Mouse (Mus musculus) intestine, postnatal 0 days (tissue): Measurements from ENCODE around the gene Tmem258. TPM values are rescaled to one million over a fixed set of nuclear protein-coding genes. Genes with fewer than 3 reads are reported as not detected.
A peak's percentile ranks its signal among the peaks of the same experiment; 100 is the strongest.

Source experiments
- ATAC-seq: fragments of 200-750 bp; cut with Nextera tagmentation; 2 replicates; pipeline ENCODE4 v1.8.0; 2017; ENCODE audit warnings: mild to moderate bottlenecking, moderate TSS enrichment, moderate library complexity
- H3K27ac ChIP-seq: fragments of 300-500 bp; sonication (generic); 2 replicates; pipeline ENCODE4 v1.5.1; 2014; ENCODE audit warnings: mild to moderate bottlenecking, low read depth, low read length, moderate library complexity
- H3K27me3 ChIP-seq: fragments of 300-500 bp; sonication (generic); replicated peaks from 2 replicates; pipeline ENCODE4 v1.6.1; 2014; ENCODE audit warnings: low read length, mixed read lengths; ENCODE audit not compliant: control insufficient read depth, insufficient read depth
- H3K36me3 ChIP-seq: fragments of 300-500 bp; sonication (generic); 2 replicates; pipeline ENCODE4 v1.6.1; 2014; ENCODE audit warnings: mild to moderate bottlenecking, moderate library complexity; ENCODE audit not compliant: control insufficient read depth, insufficient read depth
- H3K4me1 ChIP-seq: fragments of 300-500 bp; sonication (generic); replicated peaks from 2 replicates; pipeline ENCODE4 v1.6.1; 2014; ENCODE audit warnings: antibody characterized with exemption, low read length, mixed read lengths; ENCODE audit not compliant: control insufficient read depth, insufficient read depth
- H3K4me2 ChIP-seq: fragments of 300-500 bp; sonication (generic); replicated peaks from 2 replicates; pipeline ENCODE4 v1.6.1; 2014; ENCODE audit warnings: low read depth, mild to moderate bottlenecking, moderate library complexity
- H3K4me3 ChIP-seq: fragments of 300-500 bp; sonication (generic); 2 replicates; pipeline ENCODE4 v1.5.1; 2014; ENCODE audit warnings: low read depth, low read length
- H3K9ac ChIP-seq: fragments of 300-500 bp; sonication (generic); 2 replicates; pipeline ENCODE4 v1.6.1; 2014; ENCODE audit warnings: mild to moderate bottlenecking, low read depth, low read length
- H3K9me3 ChIP-seq: fragments of 300-500 bp; sonication (generic); 2 replicates; pipeline ENCODE4 v1.6.1; 2016; ENCODE audit warnings: mixed run types; ENCODE audit not compliant: control insufficient read depth
- CTCF ChIP-seq: sonication (generic); IDR thresholded peaks from 2 replicates; pipeline ENCODE4 v1.5.1; 2016; ENCODE audit warnings: low read depth, mild to moderate bottlenecking, control low read depth, antibody characterized with exemption, moderate library complexity
- WGBS: fragments of 180-500 bp; shearing (Covaris S2); extraction: QIAGEN DNeasy Blood & Tissue Kit; methylation state at CpG from one replicate; pipeline ENCODE4 v1.1.7; 2014; 5-methylcytosine and 5-hydroxymethylcytosine counted together
- polyA plus RNA-seq: library from polyadenylated mRNA; unstranded; fragments of >200 nt; fragmentation: Nextera tagmentation; extraction: Ambion mirVana; gene quantifications from 2 replicates; pipeline ENCODE4 v1.2.1, GENCODE M21; 2015

The Tmem258 gene
- polyA plus RNA-seq, 1 experiment from 2014 or later, result 369 TPM

- TF ChIP-seq CTCF, result no peak
- H3K4me3 ChIP-seq, result peak overlapping the region; percentile 92
- no peaks in the 10 kb centered on the region for H3K9me3 ChIP-seq
- WGBS, result 19% methylated on average over 7 of the region's 7 CpGs
- H3K9ac ChIP-seq, result no peak overlapping the region
- no peak for ATAC-seq
- H3K4me2 ChIP-seq, result peak overlapping the region; percentile 82
- no peak overlapping the region for H3K27ac ChIP-seq
- peaks cover 13% of the 10 kb centered on the region; the same call in 1 of the 2 replicates for H3K36me3 ChIP-seq
- H3K27me3 ChIP-seq, result no peaks in the 10 kb centered on the region
- no peaks in the 10 kb centered on the region; the same call in 1 of the 2 replicates for H3K4me1 ChIP-seq
Observed at GRCm38 (mm10) chr19:10182142-10182541, 21.7 kb upstream of the Tmem258 start.

GRCm38 (mm10) chr19:10182670-10183298 is 21.0 kb upstream of the Tmem258 start, which contains the start of gene Fads1:
Gene Fads1, plus strand, starts transcription at chr19:10182888.
- no peaks in the 10 kb centered on the region for H3K27me3 ChIP-seq
- ATAC-seq, result peak; percentile 84

GRCm38 (mm10) chr19:10183299-10183983 is 20.4 kb upstream of the Tmem258 start:
- peak; percentile 67 for ATAC-seq
- Histone ChIP-seq H3K4me1 (no peaks in the 10 kb centered on the region; the same call in 1 of the 2 replicates), H3K4me2 (peak overlapping the region; percentile 82), H3K27ac (peak overlapping the region; percentile 73), H3K4me3 (peak overlapping the region; percentile 92), H3K36me3 (peaks cover 19% of the 10 kb centered on the region; the same call in 1 of the 2 replicates), H3K9me3 (no peaks in the 10 kb centered on the region), H3K9ac (peak overlapping the region; percentile 70), H3K27me3 (no peaks in the 10 kb centered on the region)
- whole genome bisulfite sequencing, result under 1% methylated on average over 35 of the region's 35 CpGs
- TF ChIP-seq CTCF, result no peak

More at GRCm38 (mm10) chr19:10182670-10183298, 21.0 kb upstream of the Tmem258 start, which contains the start of gene Fads1:
- Histone ChIP-seq H3K4me2 (peak within 1 kb of the TSS; percentile 82), H3K4me1 (no peaks in the 10 kb centered on the region; the same call in 1 of the 2 replicates), H3K9ac (peak within 1 kb of the TSS; percentile 70), H3K36me3 (peaks cover 16% of the 10 kb centered on the region; the same call in 1 of the 2 replicates), H3K27ac (peak within 1 kb of the TSS; percentile 73), H3K4me3 (peak within 1 kb of the TSS; percentile 92), H3K9me3 (no peaks in the 10 kb centered on the region)
- under 1% methylated on average over 70 of the region's 70 CpGs for WGBS
- TF ChIP-seq CTCF, result peak; percentile 72

- Histone ChIP-seq H3K27ac (peak overlapping the region; percentile 73; the same call in 1 of the 2 replicates), H3K9me3 (no peaks in the 10 kb centered on the region), H3K36me3 (peaks cover 26% of the 10 kb centered on the region; the same call in 1 of the 2 replicates), H3K4me3 (peak overlapping the region; percentile 92), H3K9ac (peak overlapping the region; percentile 70; the same call in 1 of the 2 replicates), H3K4me1 (no peaks in the 10 kb centered on the region; the same call in 1 of the 2 replicates), H3K27me3 (no peaks in the 10 kb centered on the region), H3K4me2 (peak overlapping the region; percentile 82)
- ATAC-seq, result no peak
- 3% methylated on average over 12 of the region's 12 CpGs for WGBS
- no peak for TF ChIP-seq CTCF
Observed at GRCm38 (mm10) chr19:10184096-10184495, 19.7 kb upstream of the Tmem258 start.

GRCm38 (mm10) chr19:10185876-10186275 is 17.9 kb upstream of the Tmem258 start:
- Histone ChIP-seq H3K27ac (peak overlapping the region; percentile 4; the same call in 1 of the 2 replicates), H3K9me3 (no peaks in the 10 kb centered on the region), H3K4me2 (no peak overlapping the region), H3K4me1 (no peaks in the 10 kb centered on the region; the same call in 1 of the 2 replicates), H3K36me3 (peaks cover 30% of the 10 kb centered on the region; the same call in 1 of the 2 replicates), H3K27me3 (no peaks in the 10 kb centered on the region), H3K9ac (no peak overlapping the region), H3K4me3 (no peak overlapping the region)
- TF ChIP-seq CTCF, result no peak
- no peak for ATAC-seq
- 89% methylated on average over 3 of the region's 3 CpGs for WGBS

- Histone ChIP-seq H3K4me3 (no peak overlapping the region), H3K9me3 (no peaks in the 10 kb centered on the region), H3K9ac (no peak overlapping the region), H3K27me3 (no peaks in the 10 kb centered on the region), H3K4me2 (no peak overlapping the region), H3K27ac (0 out of 2 replicates have a peak overlapping the region, but pooled peaks have one; percentile 4), H3K36me3 (peaks cover 30% of the 10 kb centered on the region; the same call in 1 of the 2 replicates), H3K4me1 (no peaks in the 10 kb centered on the region; the same call in 1 of the 2 replicates)
- TF ChIP-seq CTCF, result no peak
- WGBS, result 92% methylated on average over 8 of the region's 8 CpGs
- no peak for ATAC-seq
Observed at GRCm38 (mm10) chr19:10186569-10186968, 17.2 kb upstream of the Tmem258 start.
